Comparison of ENCODE assay signal across 11 mouse cellular contexts in the genomic region with DNA sequence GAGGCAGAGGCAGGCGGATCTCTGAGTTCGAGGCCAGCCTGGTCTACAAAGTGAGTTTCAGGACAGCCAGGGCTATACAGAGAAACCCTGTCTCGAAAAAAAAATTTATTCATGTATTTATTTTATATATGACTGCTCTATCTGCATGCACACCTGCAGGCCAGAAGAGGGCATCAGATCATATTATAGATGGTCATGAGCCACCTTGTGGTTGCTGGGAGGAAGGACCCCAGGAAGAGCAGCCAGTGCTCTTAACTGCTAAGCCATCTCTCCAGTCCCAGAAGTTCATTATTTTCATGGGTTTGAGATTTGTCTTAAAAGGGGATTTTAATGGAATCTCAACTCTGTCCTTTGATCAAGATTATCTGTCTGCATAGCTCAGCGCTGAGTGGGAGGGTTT. TPM values are rescaled to one million over a fixed set of nuclear protein-coding genes. Genes with fewer than 3 reads are reported as not detected.
DNase-seq lines count a peak whose midpoint lies in the region; TF ChIP-seq lines count a peak whose summit lies in the region.
"Had no signal": no experiment of that assay in that cellular context is flagged by ENCODE, and none has a peak within 500 bp of the region (broad histone marks: within the 10 kb centered on the region; RNA-seq: fewer than 3 reads in every experiment).

No protein-coding gene starts in this region.

- TF ChIP-seq CTCF in gastrocnemius, adult 2 months (IDR thresholded peaks at IDR 0.05), result peak; percentile 28

- no peak overlapping the region for H3K4me3 ChIP-seq in gastrocnemius, adult 2 months
- H3K4me3 ChIP-seq: limb, embryonic 12.5 days had no signal

- intact Hi-C loops in gastrocnemius, adult 2 months (cut with DNase I), result no loop called here

- no peak for DNase-seq in gastrocnemius, adult 2 months
- no peak for DNase-seq in gastrocnemius, postnatal 4 days (ENCODE audit: low spot score in 2 of 2)
- DNase-seq in lung, postnatal 10 days, result peak; percentile 31
- DNase-seq in lung, postnatal 25 days (ENCODE audit: low spot score), result no peak
- DNase-seq in c-Kit-positive CD71-positive TER-119-positive erythroid progenitor cells, embryonic 14.5 days (ENCODE audit: low spot score), result peak; percentile 24
- peak; percentile 27 for DNase-seq in thymus, postnatal 0 days (ENCODE audit: low spot score)
- DNase-seq in layer of hippocampus, postnatal 14 days (ENCODE audit: low spot score in 2 of 2), result no peak
- DNase-seq in right cerebral cortex, postnatal 36 days (ENCODE audit: low spot score in 2 of 2), result no peak

- H3K27ac ChIP-seq in gastrocnemius, adult 2 months, result no peak overlapping the region
- H3K27ac ChIP-seq: limb, embryonic 12.5 days had no signal

RNA-seq across cellular contexts. Expression of gene Ctsg, which starts 3.4 kb away (rescaled TPM):
- total RNA-seq in gastrocnemius, adult 2 months (2021), result not detected
- under 1 TPM; 0.56 to 0.96 TPM for total RNA-seq in gastrocnemius, postnatal 4 days (2021)
- 0.26 and 0.46 TPM in 2 replicates for polyA plus RNA-seq in thymus, postnatal 0 days (2015; fragmentation: Nextera tagmentation; extraction: Ambion mirVana)
- not detected for total RNA-seq in layer of hippocampus, postnatal 14 days (2021)
- total RNA-seq: gastrocnemius, adult 8-10 months; neutrophil, adult 5-6 weeks had no signal
- polyA plus RNA-seq: limb, embryonic 12.5 days had no signal

RNA-seq across cellular contexts. Expression of gene Mcpt8, which starts 13.9 kb away (rescaled TPM):
- total RNA-seq in gastrocnemius, adult 2 months (2021), result not detected
- total RNA-seq in gastrocnemius, postnatal 4 days (2021), result not detected
- 0.17 and 0.36 TPM in 2 replicates for polyA plus RNA-seq in thymus, postnatal 0 days (2015; fragmentation: Nextera tagmentation; extraction: Ambion mirVana)
- not detected for total RNA-seq in layer of hippocampus, postnatal 14 days (2021)
- total RNA-seq: gastrocnemius, adult 8-10 months had no signal
- polyA plus RNA-seq: limb, embryonic 12.5 days had no signal

RNA-seq across cellular contexts. Expression of gene Gzme, which starts 21.5 kb away (rescaled TPM):
- not detected for total RNA-seq in gastrocnemius, adult 2 months (2021)
- not detected for total RNA-seq in gastrocnemius, postnatal 4 days (2021)
- not detected in 2 replicates for polyA plus RNA-seq in thymus, postnatal 0 days (2015; fragmentation: Nextera tagmentation; extraction: Ambion mirVana)
- total RNA-seq in layer of hippocampus, postnatal 14 days (2021), result not detected
- total RNA-seq: gastrocnemius, adult 8-10 months; neutrophil, adult 5-6 weeks had no signal
- polyA plus RNA-seq: limb, embryonic 12.5 days had no signal

RNA-seq across cellular contexts. Expression of gene Gzmd, which starts 33.5 kb away (rescaled TPM):
- total RNA-seq in gastrocnemius, adult 2 months (2021), result not detected
- total RNA-seq in gastrocnemius, postnatal 4 days (2021), result not detected
- not detected in 2 replicates for polyA plus RNA-seq in thymus, postnatal 0 days (2015; fragmentation: Nextera tagmentation; extraction: Ambion mirVana)
- total RNA-seq in layer of hippocampus, postnatal 14 days (2021), result not detected
- total RNA-seq: gastrocnemius, adult 8-10 months; neutrophil, adult 5-6 weeks had no signal
- polyA plus RNA-seq: limb, embryonic 12.5 days had no signal

RNA-seq across cellular contexts. Expression of gene Mcpt4, which starts 36.8 kb away (rescaled TPM):
- 1 to 10 TPM; 2.1 to 4.0 TPM for total RNA-seq in gastrocnemius, adult 2 months (2021)
- total RNA-seq in gastrocnemius, postnatal 4 days (2021), result 10 to 100 TPM; 48.3 to 50.8 TPM
- 2.0 and 2.2 TPM in 2 replicates for polyA plus RNA-seq in thymus, postnatal 0 days (2015; fragmentation: Nextera tagmentation; extraction: Ambion mirVana)
- not detected for total RNA-seq in layer of hippocampus, postnatal 14 days (2021)
- total RNA-seq: neutrophil, adult 5-6 weeks had no signal
- polyA plus RNA-seq: limb, embryonic 12.5 days had no signal

Comparison
In these comparisons a context has a peak if more than half of its experiments do, and no peak if none do; other contexts are left out.
1. DNase-seq: peak in lung, postnatal 10 days (single experiment), c-Kit-positive CD71-positive TER-119-positive erythroid progenitor cells, embryonic 14.5 days (single experiment) and thymus, postnatal 0 days (single experiment); none in gastrocnemius, adult 2 months (single experiment), gastrocnemius, postnatal 4 days (0 of 2), lung, postnatal 25 days (single experiment), layer of hippocampus, postnatal 14 days (0 of 2) and right cerebral cortex, postnatal 36 days (0 of 2).